Mouse (Mus musculus): Measurements from ENCODE around the gene Mmaa.

The Mmaa gene

GRCm38 (mm10) chr8:79286424-79286823 lies 8.3 kb downstream of the Mmaa start:
- DNase-seq: no peak

GRCm38 (mm10) chr8:79284626-79285025 lies 10.1 kb downstream of the Mmaa start:
- no peak for DNase-seq

- no peak for DNase-seq
These were observed 13.3 kb downstream of the Mmaa start for GRCm38 (mm10) chr8:79281376-79281890.

DNA sequence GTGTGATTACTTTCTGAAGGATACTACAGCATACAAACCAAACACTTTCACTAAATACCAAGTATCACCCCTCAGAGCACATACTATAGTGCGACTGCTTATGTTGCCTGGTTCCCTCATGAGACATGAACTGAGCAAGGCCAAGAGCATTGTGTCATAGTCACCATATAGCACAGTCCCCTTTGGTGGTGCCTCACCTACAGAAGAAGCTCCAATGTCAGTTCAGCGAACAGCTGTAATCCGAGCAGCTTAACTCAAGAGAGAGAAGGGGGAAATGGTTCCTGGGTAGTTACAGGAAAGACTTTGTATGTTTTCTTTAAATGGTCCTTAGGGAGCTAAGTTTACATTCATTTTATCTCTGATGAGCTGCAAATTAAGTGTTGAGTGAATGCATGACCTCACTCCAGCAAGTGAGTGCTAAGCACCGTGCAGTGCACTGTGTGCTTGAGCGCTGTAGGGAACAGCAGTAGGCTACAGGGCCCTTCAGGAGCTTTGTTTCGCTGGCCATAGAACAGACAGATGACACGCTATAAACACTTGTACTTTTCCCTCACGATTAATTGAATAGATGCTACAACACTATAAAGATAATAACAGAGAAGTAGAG lies 17.4 kb downstream of the Mmaa start:
- no peak for DNase-seq

DNA sequence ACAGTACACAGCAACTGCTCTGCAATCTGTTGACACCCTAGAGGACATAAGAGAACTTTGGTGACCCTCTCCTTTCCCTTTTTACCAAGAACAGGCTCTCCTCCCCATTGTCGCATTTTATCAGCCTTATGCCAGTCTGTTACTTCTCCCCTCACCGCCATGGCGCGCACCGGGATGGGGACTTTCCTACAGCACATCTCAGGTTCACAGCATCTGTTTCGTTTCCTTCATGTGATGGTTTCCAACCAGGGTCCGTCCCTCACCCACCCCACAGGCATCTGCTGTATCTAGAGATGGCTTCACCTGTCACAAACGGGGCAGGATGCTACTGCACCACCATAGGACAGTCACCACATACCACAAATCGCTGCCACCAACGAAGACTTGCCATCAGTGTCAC lies 19.8 kb downstream of the Mmaa start:
- DNase-seq: no peak

- no peak for DNase-seq
These were observed 21.0 kb downstream of the Mmaa start for GRCm38 (mm10) chr8:79273776-79274175.

DNA sequence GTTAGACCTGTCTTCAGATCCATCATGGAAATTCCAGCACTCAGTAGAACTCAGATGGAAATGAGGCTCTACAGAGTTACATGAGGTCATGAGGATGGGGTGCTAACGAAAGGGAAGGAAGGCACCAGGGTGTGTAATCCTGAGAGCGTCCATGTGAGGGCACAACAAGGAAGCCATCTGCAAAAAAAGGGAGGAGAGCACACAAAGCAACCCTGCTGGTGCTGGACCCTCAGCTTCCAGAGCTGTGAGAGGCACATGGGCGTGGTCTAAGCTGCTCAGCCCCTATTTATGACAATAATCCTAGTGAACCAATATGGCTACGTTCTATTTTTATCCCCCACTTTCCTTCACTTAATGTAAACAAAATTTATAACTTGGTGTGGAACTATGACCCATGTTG lies 22.1 kb downstream of the Mmaa start:
- DNase-seq: no peak

- no peak for DNase-seq
These were observed 25.8 kb downstream of the Mmaa start for GRCm38 (mm10) chr8:79268921-79269320.

GRCm38 (mm10) chr8:79261920-79262319 lies 32.8 kb downstream of the Mmaa start:
- DNase-seq: no peak

GRCm38 (mm10) chr8:79256076-79256705 lies 38.5 kb downstream of the Mmaa start:
- DNase-seq: no peak

GRCm38 (mm10) chr8:79253742-79254141 lies 41.0 kb downstream of the Mmaa start:
- DNase-seq: no peak

DNA sequence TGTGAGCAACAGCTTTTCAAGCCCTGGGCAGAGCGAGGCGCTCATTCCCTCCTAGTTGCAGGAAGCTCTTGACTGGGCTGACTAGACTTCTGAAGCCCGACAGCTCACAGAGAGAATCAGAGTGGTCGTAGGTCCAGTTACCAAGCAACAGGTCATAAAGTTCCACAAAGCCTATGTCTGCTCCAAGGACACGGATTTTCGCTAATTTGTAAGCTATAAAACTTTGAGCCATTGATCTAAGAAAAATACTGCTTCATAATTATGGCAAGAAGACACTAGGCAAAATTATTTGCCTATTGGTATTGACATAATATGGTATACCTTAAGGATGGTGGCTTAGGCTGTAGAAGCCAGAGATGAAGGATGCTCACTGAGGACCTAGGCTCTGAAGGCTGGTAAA lies 46.3 kb downstream of the Mmaa start, which contains the start of gene 1700011L22Rik:
1700011L22Rik (minus strand) TSS at position 101 of the 400 bp plus-strand sequence.
- DNase-seq: no peak

- DNase-seq: no peak
These were observed 51.3 kb downstream of the Mmaa start for GRCm38 (mm10) chr8:79243422-79243821.

- no peak for DNase-seq
These were observed 54.7 kb downstream of the Mmaa start for GRCm38 (mm10) chr8:79239996-79240395.

- no peak for DNase-seq
These were observed 55.4 kb downstream of the Mmaa start for GRCm38 (mm10) chr8:79239320-79239719.

DNA sequence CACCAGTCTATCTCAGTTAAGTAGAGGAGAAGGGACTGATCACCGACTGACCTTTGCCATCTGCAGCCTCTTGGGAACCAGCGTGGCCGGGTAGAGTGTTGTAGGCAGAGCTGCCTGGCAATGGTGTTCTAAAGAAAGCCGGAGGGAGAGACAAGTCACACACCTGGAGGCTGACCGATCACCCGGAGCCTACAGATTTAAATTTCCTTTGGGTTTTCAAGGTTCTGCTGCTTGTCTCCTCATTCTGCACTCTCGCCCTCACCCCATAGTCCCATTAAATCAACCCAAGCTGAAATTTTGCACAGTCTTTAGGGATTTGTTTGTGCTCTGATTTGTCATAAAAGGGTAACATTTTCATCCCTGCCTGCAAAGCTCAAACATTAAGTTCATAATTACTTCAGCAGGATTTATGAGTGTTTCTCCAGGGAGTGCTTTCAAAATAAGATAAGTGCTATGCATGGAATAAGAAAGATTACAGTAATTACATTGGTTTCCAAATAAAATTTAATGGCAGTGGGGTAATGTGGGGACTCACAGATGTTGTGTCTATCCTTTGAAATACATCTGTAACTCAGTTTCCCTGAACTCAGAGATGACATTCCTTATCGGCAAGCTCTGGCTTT lies 65.4 kb downstream of the Mmaa start:
- no peak for DNase-seq

GRCm38 (mm10) chr8:79227916-79228315 lies 66.8 kb downstream of the Mmaa start:
- no peak for DNase-seq

GRCm38 (mm10) chr8:79227194-79227593 lies 67.5 kb downstream of the Mmaa start:
- no peak for DNase-seq

DNA sequence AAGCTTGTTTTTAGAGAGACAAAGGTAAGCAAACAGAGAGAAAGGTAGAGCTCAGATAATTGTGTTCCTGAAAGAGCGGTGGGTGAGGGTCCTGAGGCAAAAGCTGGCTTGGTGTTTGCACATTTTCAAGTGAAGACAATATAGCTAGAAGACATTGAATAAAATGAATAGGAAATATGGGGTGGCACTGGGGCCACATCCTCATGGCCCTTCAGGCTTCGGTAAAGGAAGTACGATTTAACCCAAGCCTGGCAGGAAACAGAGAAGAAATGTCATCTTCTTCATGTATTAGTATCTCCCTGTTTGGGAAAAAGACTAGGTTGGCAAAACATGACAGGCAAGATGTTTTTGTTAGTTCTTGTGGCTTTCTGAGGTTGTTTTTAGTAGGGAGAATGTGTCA lies 68.7 kb downstream of the Mmaa start:
- DNase-seq: no peak

DNA sequence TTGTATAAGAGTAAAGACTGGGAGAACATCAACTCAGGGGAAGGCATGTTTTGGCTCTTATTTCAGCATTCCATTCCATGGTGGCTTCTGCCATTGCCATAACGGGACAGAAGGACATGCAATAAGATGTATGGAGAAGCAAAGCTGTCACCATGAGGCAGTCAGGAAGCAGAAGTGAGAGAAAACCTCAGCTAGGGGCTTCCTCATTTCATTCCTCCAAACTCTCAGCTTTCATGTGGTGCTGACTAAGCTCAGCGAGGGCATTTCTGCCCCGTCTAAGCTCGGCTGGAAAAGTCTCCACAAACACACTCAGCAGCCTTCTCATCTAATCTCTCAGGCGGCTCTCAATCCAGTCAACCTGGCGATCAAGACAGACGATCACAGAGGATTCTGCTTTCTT lies 69.2 kb downstream of the Mmaa start:
- no peak for DNase-seq

- no peak for DNase-seq
These were observed 70.4 kb downstream of the Mmaa start for GRCm38 (mm10) chr8:79224363-79224762.

GRCm38 (mm10) chr8:79222752-79223141 lies 72.0 kb downstream of the Mmaa start:
- DNase-seq: no peak

DNA sequence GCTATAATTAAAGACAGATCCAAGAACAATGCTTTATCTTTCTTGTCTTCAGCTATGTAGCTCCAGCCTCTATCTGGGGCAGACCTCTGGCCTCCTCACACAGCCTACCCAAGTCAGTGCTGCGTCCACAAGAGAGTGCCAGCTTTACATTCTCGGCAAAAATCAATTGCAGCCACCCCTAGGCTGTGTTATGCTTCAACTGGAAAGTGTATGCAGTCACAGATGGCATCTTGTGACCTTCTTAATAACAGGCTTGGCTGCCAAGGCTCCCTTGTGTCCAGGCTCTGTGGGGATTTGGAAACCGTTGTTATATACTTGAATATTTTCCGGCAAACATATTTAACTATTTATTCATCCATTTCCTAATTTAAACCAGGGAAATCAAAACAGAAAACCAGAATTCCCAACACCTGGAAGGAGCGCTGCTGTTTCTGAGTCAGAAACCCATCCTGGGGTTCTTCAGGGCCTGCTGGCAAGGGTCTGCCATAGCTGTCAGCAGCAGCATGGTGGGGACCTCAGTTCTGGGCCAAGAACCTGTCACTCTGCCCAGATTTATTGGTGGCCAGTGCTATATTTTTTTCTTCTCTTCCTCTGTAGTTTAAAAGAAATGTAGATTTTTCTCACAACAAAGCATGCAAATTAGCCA lies 72.5 kb downstream of the Mmaa start:
- no peak for DNase-seq

Data from thymus, adult 18-20 months (tissue).